Mouse (Mus musculus) cerebellum, adult 2 months (tissue): ENCODE data around the gene Sval3. TPM values are rescaled to one million over a fixed set of nuclear protein-coding genes. Genes with fewer than 3 reads are reported as not detected.

Source experiments
- DNase-seq, 2 experiments: peaks; one replicate each; pipeline ENCODE4 v3.0.0; 2021
- H3K27ac ChIP-seq: fragments of 200-500 bp; 2 replicates; pipeline ENCODE4 v1.5.1; 2012; ENCODE audit warnings: low read length, control low read depth, inconsistent platforms; ENCODE audit not compliant: insufficient read depth
- H3K27me3 ChIP-seq: fragments of 200-500 bp; 2 replicates; pipeline ENCODE4 v1.6.1; 2012; ENCODE audit warnings: inconsistent platforms, mild to moderate bottlenecking, low read length, moderate library complexity; ENCODE audit not compliant: control insufficient read depth, insufficient read depth
- H3K4me1 ChIP-seq: fragments of 200-500 bp; 2 replicates; pipeline ENCODE4 v1.6.1; 2011; ENCODE audit warnings: low read length; ENCODE audit not compliant: control insufficient read depth, insufficient read depth
- H3K4me3 ChIP-seq: fragments of 200-500 bp; replicated peaks from 2 replicates; pipeline ENCODE3; 2011; ENCODE audit warnings: mild to moderate bottlenecking, low read depth, low read length, control low read depth; ENCODE audit not compliant: insufficient read depth
- CTCF ChIP-seq: fragments of 200-500 bp; IDR thresholded peaks from 2 replicates; pipeline ENCODE4 v1.5.1; 2011; ENCODE audit warnings: low read depth, mild to moderate bottlenecking, control low read depth, low read length, moderate library complexity, borderline replicate concordance; ENCODE audit not compliant: insufficient read depth
- POLR2A ChIP-seq: fragments of 200-500 bp; IDR thresholded peaks from 2 replicates; pipeline ENCODE4 v1.6.1; 2011; ENCODE audit warnings: low read length, control low read depth, borderline replicate concordance; ENCODE audit not compliant: insufficient read depth
- WGBS: fragments of 180-500 bp; shearing (Covaris S2); methylation state at CpG from one replicate; pipeline ENCODE4 v1.1.7; 2018; 5-methylcytosine and 5-hydroxymethylcytosine counted together
- polyA plus RNA-seq: library from polyadenylated mRNA; depleted of rRNA; stranded (reverse); fragments of >200 nt; gene quantifications from 2 replicates; pipeline ENCODE4 v1.2.3, GENCODE M21; 2012; rRNA removed

Gene Sval3
- polyA plus RNA-seq: not detected in 2 replicates

GRCm38 (mm10) chr6:41967840-41968239, at the start of gene Sval3:
Sval3 (plus strand) TSS chr6:41968140.
- no peaks in the 10 kb centered on the region for H3K27me3 ChIP-seq
- no peak within 1 kb of the TSS for H3K4me3 ChIP-seq
- WGBS: 64% methylated on average over 1 of the region's 1 CpGs
- H3K27ac ChIP-seq: no peak within 1 kb of the TSS
- no peaks in the 10 kb centered on the region for H3K4me1 ChIP-seq
- DNase-seq: no peak
- TF ChIP-seq POLR2A: no peak
- no peak for TF ChIP-seq CTCF

- TF ChIP-seq CTCF (no peak), POLR2A (no peak)
- no peaks in the 10 kb centered on the region for H3K27me3 ChIP-seq
- H3K4me1 ChIP-seq: no peaks in the 10 kb centered on the region
- no peak within 1 kb of the TSS for H3K27ac ChIP-seq
- 39% methylated on average over 1 of the region's 1 CpGs for WGBS
- H3K4me3 ChIP-seq: no peak within 1 kb of the TSS
- DNase-seq: no peak
Observed at GRCm38 (mm10) chr6:41951330-41951729, 16.6 kb upstream of the Sval3 start, which contains the start of gene Sval1. Sval1 (plus strand) TSS chr6:41951630.

Other genes with a start within 250 kb of the Sval3 start
- not detected in 2 replicates for gene Olfr459, start 193.0 kb upstream of the Sval3 start, polyA plus RNA-seq
- not detected in 2 replicates for gene Pip, start 120.6 kb upstream of the Sval3 start, polyA plus RNA-seq
- not detected in 2 replicates for gene Sval2, start 115.2 kb upstream of the Sval3 start, polyA plus RNA-seq
- gene Sval1, start 16.5 kb upstream of the Sval3 start, polyA plus RNA-seq: not detected in 2 replicates
- not detected in 2 replicates for gene Sva, start 70.3 kb downstream of the Sval3 start, polyA plus RNA-seq
- not detected in 2 replicates for gene Tas2r139, start 172.8 kb downstream of the Sval3 start, polyA plus RNA-seq
- gene Tas2r144, start 247.2 kb downstream of the Sval3 start, polyA plus RNA-seq: not detected in 2 replicates